Mouse (Mus musculus) A20 (cell line): Measurements from ENCODE around the gene Aldh3a1.

Experiments used
- DNase-seq: peaks from one replicate; pipeline ENCODE4 v3.0.0-alpha.2; 2011; ENCODE audit warnings: low read depth, low spot score

Aldh3a1 gene

GRCm38 (mm10) chr11:61196616-61197353 is 10.6 kb upstream of the Aldh3a1 start:
- DNase-seq, result no peak

GRCm38 (mm10) chr11:61197935-61198334 is 9.4 kb upstream of the Aldh3a1 start:
- no peak for DNase-seq

- DNase-seq, result no peak
Measured at GRCm38 (mm10) chr11:61199620-61200362, 7.5 kb upstream of the Aldh3a1 start.

GRCm38 (mm10) chr11:61202186-61202585 is 5.2 kb upstream of the Aldh3a1 start:
- DNase-seq, result no peak

- DNase-seq, result no peak
Measured at GRCm38 (mm10) chr11:61202810-61203209, 4.5 kb upstream of the Aldh3a1 start.

GRCm38 (mm10) chr11:61205167-61205950 is 2.0 kb upstream of the Aldh3a1 start:
- no peak for DNase-seq

GRCm38 (mm10) chr11:61206136-61206535 is 1.2 kb upstream of the Aldh3a1 start:
- no peak for DNase-seq

- no peak for DNase-seq
Measured at GRCm38 (mm10) chr11:61208316-61208715, 979 bp downstream of the Aldh3a1 start.

- no peak for DNase-seq
Measured at GRCm38 (mm10) chr11:61212102-61212501, 4.8 kb downstream of the Aldh3a1 start.

GRCm38 (mm10) chr11:61215936-61216335 is 8.6 kb downstream of the Aldh3a1 start:
- DNase-seq, result no peak

- DNase-seq, result peak; percentile 21
Measured at GRCm38 (mm10) chr11:61220156-61220881, 13.0 kb downstream of the Aldh3a1 start.

- no peak for DNase-seq
Measured at GRCm38 (mm10) chr11:61222007-61222406, 14.7 kb downstream of the Aldh3a1 start.

GRCm38 (mm10) chr11:61222971-61223745 is 15.8 kb downstream of the Aldh3a1 start:
- no peak for DNase-seq

GRCm38 (mm10) chr11:61224234-61224744 is 17.0 kb downstream of the Aldh3a1 start:
- no peak for DNase-seq

- no peak for DNase-seq
Measured at GRCm38 (mm10) chr11:61224907-61225306, 17.6 kb downstream of the Aldh3a1 start.

- peak; percentile 66 for DNase-seq
Measured at GRCm38 (mm10) chr11:61225511-61225910, 18.2 kb downstream of the Aldh3a1 start.

- no peak for DNase-seq
Measured at GRCm38 (mm10) chr11:61225941-61226412, 18.6 kb downstream of the Aldh3a1 start.

- no peak for DNase-seq
Measured at GRCm38 (mm10) chr11:61227816-61228215, 20.5 kb downstream of the Aldh3a1 start.

GRCm38 (mm10) chr11:61228406-61228805 is 21.1 kb downstream of the Aldh3a1 start:
- DNase-seq, result no peak

- DNase-seq, result peak; percentile 83
Measured at GRCm38 (mm10) chr11:61231329-61231728, 24.0 kb downstream of the Aldh3a1 start.
